Mouse (Mus musculus) CH12.LX (cell line): Measurements from ENCODE around the gene Pigh. TPM values are rescaled to one million over a fixed set of nuclear protein-coding genes. Genes with fewer than 3 reads are reported as not detected.

Experiments
- DNase-seq: peaks from one replicate; pipeline ENCODE4 v3.0.0-alpha.2; 2013; ENCODE audit errors: extremely low read depth
- H3K27ac ChIP-seq: 2 replicates; pipeline ENCODE4 v1.5.1; 2012; ENCODE audit warnings: low read depth, mild to moderate bottlenecking, control low read depth, moderate library complexity; ENCODE audit not compliant: insufficient read depth
- H3K27me3 ChIP-seq: replicated peaks from 2 replicates; pipeline ENCODE3; 2012; ENCODE audit warnings: inconsistent platforms
- H3K36me3 ChIP-seq, 2 experiments: replicated peaks in 1 of 2; 2 replicates each; pipeline versions ENCODE3 to v1.6.1; 2012; ENCODE audit warnings: inconsistent platforms in 1 of 2, low read length in 1 of 2, mild to moderate bottlenecking in 1 of 2, mixed read lengths in 1 of 2, moderate library complexity in 1 of 2; ENCODE audit not compliant: control insufficient read depth in 1 of 2, insufficient read depth in 1 of 2
- H3K4me1 ChIP-seq, 2 experiments: 2 replicates each; pipeline ENCODE4 v1.6.1; 2012; ENCODE audit warnings: inconsistent platforms in 1 of 2, moderate library complexity in 1 of 2; ENCODE audit not compliant: insufficient read depth in 2 of 2, control insufficient read depth in 1 of 2
- H3K4me2 ChIP-seq: 2 replicates; pipeline ENCODE4 v1.6.1; 2012; ENCODE audit warnings: low read depth, mild to moderate bottlenecking, control low read depth; ENCODE audit not compliant: poor library complexity, insufficient read depth, severe bottlenecking
- H3K4me3 ChIP-seq, 3 experiments: fragments of 150-350 bp in 1 of 3; sonication (generic) in 1 of 3; replicated peaks in 1 of 3; 2 replicates each; pipeline versions ENCODE3 to v1.5.1; 2011 to 2012; ENCODE audit warnings: low read depth in 2 of 3, low read length in 2 of 3, mild to moderate bottlenecking in 2 of 3, moderate library complexity in 2 of 3, control low read depth in 1 of 3, improper control_type of control experiment in 1 of 3, inconsistent platforms in 1 of 3, mixed read lengths in 1 of 3; ENCODE audit not compliant: poor library complexity in 1 of 3
- H3K79me2 ChIP-seq: replicated peaks from 2 replicates; pipeline ENCODE4 v1.6.1; 2012; ENCODE audit warnings: mild to moderate bottlenecking, moderate library complexity; ENCODE audit not compliant: control insufficient read depth, poor library complexity, insufficient read depth, severe bottlenecking; ENCODE audit errors: extremely low read depth
- H3K9ac ChIP-seq: 2 replicates; pipeline ENCODE4 v1.6.1; 2012; ENCODE audit warnings: low read depth, mild to moderate bottlenecking, control low read depth, moderate library complexity; ENCODE audit not compliant: insufficient read depth
- H3K9me3 ChIP-seq: replicated peaks from 2 replicates; pipeline ENCODE3; 2012; ENCODE audit warnings: low read length, inconsistent platforms, mixed read lengths
- BHLHE40 ChIP-seq: IDR thresholded peaks from 2 replicates; pipeline ENCODE4 v1.6.1; 2011; ENCODE audit warnings: mild to moderate bottlenecking, low read depth, low read length, improper control_type of control experiment
- JUND ChIP-seq: conservative IDR thresholded peaks from 2 replicates; pipeline ENCODE4 v1.6.1; 2011; ENCODE audit warnings: low read depth, low read length, improper control_type of control experiment
- MEF2A ChIP-seq: IDR thresholded peaks from 2 replicates; pipeline ENCODE4 v1.6.1; 2014; ENCODE audit warnings: low read depth, mild to moderate bottlenecking, inconsistent platforms, low read length, improper control_type of control experiment, borderline replicate concordance
- POLR2A ChIP-seq: IDR thresholded peaks from 2 replicates; pipeline ENCODE4 v1.6.1; 2011; ENCODE audit warnings: low read depth, mild to moderate bottlenecking, improper control_type of control experiment, low read length
- RCOR1 ChIP-seq: conservative IDR thresholded peaks from 2 replicates; pipeline ENCODE4 v1.6.1; 2012; ENCODE audit warnings: low read depth, mild to moderate bottlenecking, inconsistent platforms, low read length, improper control_type of control experiment
- SIN3A ChIP-seq: IDR thresholded peaks from 2 replicates; pipeline ENCODE4 v1.6.1; 2012; ENCODE audit warnings: low read length, improper control_type of control experiment, inconsistent platforms
- USF1 ChIP-seq: IDR thresholded peaks from 2 replicates; pipeline ENCODE4 v1.6.1; 2014; ENCODE audit warnings: low read depth, mild to moderate bottlenecking, inconsistent platforms, low read length, improper control_type of control experiment
- ZKSCAN1 ChIP-seq: IDR thresholded peaks from 2 replicates; pipeline ENCODE4 v1.6.1; 2012; ENCODE audit warnings: low read depth, inconsistent platforms, low read length, improper control_type of control experiment, borderline replicate concordance
- dilution Hi-C: fragments of 300-500 bp; cut with MboI; formaldehyde crosslinking; loops from 2 replicates; pipeline ENCODE4 v1.14.3; 2020; ENCODE audit warnings: low sequenced_read_pairs; ENCODE audit not compliant: extremely low pct_unique_long_range_greater_than_20kb, extremely low pct_ligation_motif_present
- in situ Hi-C: fragments of 300-500 bp; cut with MboI; formaldehyde crosslinking; loops from 3 replicates; pipeline ENCODE4 v1.14.3; 2019; ENCODE audit warnings: low sequenced_read_pairs, low pct_ligation_motif_present, low pct_unique_long_range_greater_than_20kb, mixed read lengths
- polyA plus RNA-seq: library from polyadenylated mRNA; unstranded; fragments of >175 nt; gene quantifications from 2 replicates; pipeline ENCODE4 v1.2.1, GENCODE M21; 2012; ENCODE audit warnings: low read depth; ENCODE audit not compliant: insufficient read length
- total RNA-seq, 2 experiments: library from RNA; depleted of rRNA; stranded (reverse); fragments of 300-350 nt in 1 of 2; fragments of >200 nt in 1 of 2; gene quantifications; 2 replicates each; pipeline ENCODE4 v1.2.3; 2012 to 2014

Gene Pigh
- total and polyA plus RNA-seq, 3 experiments: 9.3 to 17.8 (median 12.8) TPM

- TF ChIP-seq POLR2A (no peak), BHLHE40 (0 out of 2 replicates have a peak, but pooled peaks have one; percentile 4)
- TF ChIP-seq, all 38 proteins: peak for 1
- dilution Hi-C loops: no loop called here
- H3K9me3 ChIP-seq: no peaks in the 10 kb centered on the region
Measured at GRCm38 (mm10) chr12:79050545-79051212, 38.8 kb downstream of the Pigh start.

GRCm38 (mm10) chr12:79049807-79050206 is 39.6 kb downstream of the Pigh start:
- Histone ChIP-seq H3K27ac (no peak overlapping the region), H3K36me3 (no peaks in the 10 kb centered on the region), H3K4me2 (no peak overlapping the region), H3K27me3 (no peaks in the 10 kb centered on the region), H3K79me2 (no peaks in the 10 kb centered on the region), H3K9ac (no peak overlapping the region), H3K9me3 (no peaks in the 10 kb centered on the region), H3K4me3 (no peak overlapping the region)
- dilution Hi-C loops (no loop called here), in situ Hi-C loops (loop anchor here (5.0 kb wide), 1 partner anchor 37 kb away; the partner anchor contains the start of gene Pigh)
- no peak for TF ChIP-seq SIN3A
- no peak for TF ChIP-seq POLR2A
- TF ChIP-seq, all 38 proteins: peak for 0
- no peak for DNase-seq
- H3K4me1 ChIP-seq: peaks cover 11 to 26% of the 10 kb centered on the region in 2 experiments

More at GRCm38 (mm10) chr12:79050545-79051212, 38.8 kb downstream of the Pigh start:
- H3K4me1 ChIP-seq: peaks cover 17 to 33% of the 10 kb centered on the region in 2 experiments
- H3K9ac ChIP-seq: no peak overlapping the region
- H3K4me2 ChIP-seq: no peak overlapping the region
- no peaks in the 10 kb centered on the region for H3K27me3 ChIP-seq
- peak; percentile 31 for DNase-seq
- H3K79me2 ChIP-seq: no peaks in the 10 kb centered on the region
- H3K4me3 ChIP-seq: no peak overlapping the region
- in situ Hi-C loops: loop anchor here (5.0 kb wide), 1 partner anchor 37 kb away; the partner anchor contains the start of gene Pigh
- H3K27ac ChIP-seq: no peak overlapping the region
- H3K36me3 ChIP-seq: no peaks in the 10 kb centered on the region

GRCm38 (mm10) chr12:79048898-79049297 is 40.6 kb downstream of the Pigh start:
- no peaks in the 10 kb centered on the region for H3K27me3 ChIP-seq
- H3K4me1 ChIP-seq: peaks cover 10 to 21% of the 10 kb centered on the region in 2 experiments
- DNase-seq: no peak
- H3K9me3 ChIP-seq: no peaks in the 10 kb centered on the region
- TF ChIP-seq USF1: no peak
- TF ChIP-seq JUND: no peak
- TF ChIP-seq MEF2A: no peak
- TF ChIP-seq ZKSCAN1: no peak
- no peak for TF ChIP-seq RCOR1
- H3K4me3 ChIP-seq: no peak overlapping the region
- in situ Hi-C loops (no loop called here), dilution Hi-C loops (no loop called here)
- H3K79me2 ChIP-seq: no peaks in the 10 kb centered on the region
- H3K27ac ChIP-seq: no peak overlapping the region
- no peak overlapping the region for H3K4me2 ChIP-seq
- no peak overlapping the region for H3K9ac ChIP-seq
- no peaks in the 10 kb centered on the region for H3K36me3 ChIP-seq
